Mouse (Mus musculus): ENCODE measurements around the gene Atp6v0c.

DNA sequence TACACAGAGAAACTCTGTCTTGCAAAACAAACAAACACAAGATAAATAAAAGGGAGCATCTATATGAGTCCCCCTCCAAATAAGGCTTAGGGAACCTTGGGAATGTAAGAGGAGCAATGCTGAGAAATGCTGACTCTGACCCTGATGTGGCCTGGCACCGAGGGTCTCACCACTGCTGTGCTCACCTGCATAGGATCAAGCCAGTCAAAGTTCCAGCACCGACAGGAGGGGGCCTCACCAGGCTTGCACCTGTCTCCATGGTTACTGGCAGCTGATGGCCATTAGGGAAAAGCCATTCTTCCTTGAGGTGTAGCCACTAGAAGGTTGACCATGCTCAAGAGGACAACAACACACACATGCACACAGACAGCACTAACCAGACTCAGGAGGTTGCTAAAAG lies 26.6 kb downstream of the Atp6v0c start:
- TF ChIP-seq CTCF (IDR thresholded peaks at IDR 0.05; ENCODE audit: borderline replicate concordance, insufficient read depth, low read depth, low read length) (no peak), POLR2A (IDR thresholded peaks at IDR 0.05; ENCODE audit: borderline replicate concordance, insufficient read depth, low read length) (no peak)

Measured in cerebellum, adult 2 months (tissue).